Mouse (Mus musculus) v-Abl transformed pro-B cells (cell line): ENCODE measurements around the gene Nudc.

Experiments
- in situ Hi-C, 2 experiments: fragments of 400-800 bp; cut with MboI; formaldehyde crosslinking; loops; one replicate each; pipeline ENCODE4 v1.15.1; 2025; ENCODE audit not compliant: unreplicated experiment in 2 of 2

Nudc gene

GRCm38 (mm10) chr4:133545272-133546231, at the start of gene Nudc:
Gene Nudc (minus strand): TSS chr4:133545996.
- in situ Hi-C loops = no loop called here

GRCm38 (mm10) chr4:133595538-133595937, 49.7 kb upstream of the Nudc start:
- in situ Hi-C loops = loop anchor here (5.0 to 10.0 kb wide), 2 partner anchors 159 to 162 kb away; partner anchors contain the start of gene Arid1a (in 2 of the 2)

- in situ Hi-C loops = loop anchor here (5.0 to 10.0 kb wide), 3 partner anchors 162 to 315 kb away; partner anchors contain the start of gene Arid1a (in 1 of the 2)
These were observed 46.8 kb upstream of the Nudc start for GRCm38 (mm10) chr4:133592570-133592969.

GRCm38 (mm10) chr4:133584059-133584951, 38.5 kb upstream of the Nudc start, which contains the start of gene Gpn2:
Gene Gpn2 (plus strand): TSS chr4:133584362.
- in situ Hi-C loops = no loop called here

GRCm38 (mm10) chr4:133583690-133584058, 37.9 kb upstream of the Nudc start:
- in situ Hi-C loops = no loop called here

- in situ Hi-C loops = no loop called here
These were observed 32.2 kb upstream of the Nudc start for GRCm38 (mm10) chr4:133577983-133578382.

- in situ Hi-C loops = no loop called here
These were observed 29.0 kb upstream of the Nudc start for GRCm38 (mm10) chr4:133574843-133575202.

- in situ Hi-C loops = no loop called here
These were observed 28.5 kb upstream of the Nudc start, which contains the start of gene Gpatch3 for GRCm38 (mm10) chr4:133574070-133574842. Gene Gpatch3 (plus strand): TSS chr4:133574745.

- in situ Hi-C loops = no loop called here
These were observed 24.3 kb upstream of the Nudc start for GRCm38 (mm10) chr4:133570066-133570466.

GRCm38 (mm10) chr4:133569291-133570065, 23.7 kb upstream of the Nudc start:
- in situ Hi-C loops = no loop called here

GRCm38 (mm10) chr4:133567251-133567650, 21.5 kb upstream of the Nudc start:
- in situ Hi-C loops = no loop called here

GRCm38 (mm10) chr4:133563123-133563571, 17.4 kb upstream of the Nudc start:
- in situ Hi-C loops = no loop called here

- in situ Hi-C loops = no loop called here
These were observed 15.8 kb upstream of the Nudc start for GRCm38 (mm10) chr4:133561622-133562021.

GRCm38 (mm10) chr4:133559846-133560245, 14.1 kb upstream of the Nudc start:
- in situ Hi-C loops = no loop called here

GRCm38 (mm10) chr4:133557041-133557717, 11.4 kb upstream of the Nudc start:
- in situ Hi-C loops = no loop called here

GRCm38 (mm10) chr4:133553448-133554330, 7.9 kb upstream of the Nudc start:
- in situ Hi-C loops = no loop called here

- in situ Hi-C loops = no loop called here
These were observed 7.1 kb upstream of the Nudc start, which contains the start of gene Nr0b2 for GRCm38 (mm10) chr4:133552768-133553447. Gene Nr0b2 (plus strand): TSS chr4:133553376.
